Mouse (Mus musculus) adrenal gland, adult 8-10 months (tissue): Measurements from ENCODE around the gene Apoe. TPM values are rescaled to one million over a fixed set of nuclear protein-coding genes. Genes with fewer than 3 reads are reported as not detected.

Experiments
- DNase-seq: peaks from one replicate; pipeline ENCODE4 v3.0.0; 2022
- total RNA-seq, 4 experiments: library from RNA; stranded (reverse); gene quantifications; 2 replicates each; pipeline ENCODE4 v1.2.4; 2022

The Apoe gene
- total RNA-seq, 4 experiments from 2014 or later, result 996 to 1,300 (median 1,120) TPM

DNA sequence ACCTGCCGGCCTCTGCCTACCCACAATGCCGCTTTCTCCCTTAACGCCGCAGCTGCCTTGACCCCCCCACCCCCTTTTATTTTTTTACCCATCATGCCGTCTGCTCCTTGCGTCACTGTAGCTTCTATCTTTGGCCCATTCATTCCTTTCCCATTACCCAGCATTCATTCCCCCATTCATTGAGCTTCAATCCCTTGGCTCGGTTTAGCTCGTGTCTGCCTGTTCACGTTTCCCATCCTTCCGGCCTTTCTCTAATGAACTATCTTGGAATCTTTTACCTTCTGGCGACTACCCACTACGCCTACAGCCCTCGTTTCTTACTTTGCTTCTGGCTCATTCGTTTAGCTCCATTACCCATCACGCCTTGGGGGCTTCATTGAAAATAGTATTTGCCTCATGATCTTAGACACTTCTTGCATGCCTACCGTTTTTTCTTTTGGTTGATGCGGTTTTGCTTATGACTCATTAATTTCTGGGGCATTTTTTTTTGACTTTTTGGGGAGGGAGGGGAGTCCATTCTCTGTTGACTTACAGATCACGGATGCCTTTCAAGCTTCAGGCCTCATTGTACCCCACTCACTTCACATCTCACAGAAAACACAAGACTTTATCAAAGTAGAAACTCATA, 17.2 kb upstream of the Apoe start:
- no peak for DNase-seq

- DNase-seq, result peak; percentile 100
Measured at GRCm38 (mm10) chr7:19715239-19716054, 16.5 kb upstream of the Apoe start, which contains the start of gene Tomm40. Gene Tomm40 (minus strand): TSS chr7:19715438.

- no peak for DNase-seq
Measured at GRCm38 (mm10) chr7:19714836-19715235, 15.8 kb upstream of the Apoe start.

DNA sequence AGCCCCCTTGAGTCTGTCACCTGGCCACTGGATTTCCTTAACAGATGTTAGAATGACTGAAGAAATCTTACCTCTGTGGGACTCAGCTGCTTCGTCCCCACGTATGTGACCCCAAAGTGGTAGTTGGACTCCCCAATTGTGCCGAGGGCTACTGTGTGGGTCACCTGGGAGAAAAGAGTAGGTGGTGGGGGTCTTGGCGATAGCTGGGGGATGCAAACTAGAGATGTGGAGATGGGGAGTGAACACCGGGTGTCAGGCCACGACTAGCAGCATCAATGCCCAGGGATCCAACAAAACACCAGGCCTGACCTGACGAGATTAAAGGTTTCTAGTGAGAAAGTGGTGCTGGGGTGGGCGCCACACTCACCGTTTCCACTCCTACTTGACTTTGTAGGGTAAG, 14.6 kb upstream of the Apoe start:
- DNase-seq, result no peak

DNA sequence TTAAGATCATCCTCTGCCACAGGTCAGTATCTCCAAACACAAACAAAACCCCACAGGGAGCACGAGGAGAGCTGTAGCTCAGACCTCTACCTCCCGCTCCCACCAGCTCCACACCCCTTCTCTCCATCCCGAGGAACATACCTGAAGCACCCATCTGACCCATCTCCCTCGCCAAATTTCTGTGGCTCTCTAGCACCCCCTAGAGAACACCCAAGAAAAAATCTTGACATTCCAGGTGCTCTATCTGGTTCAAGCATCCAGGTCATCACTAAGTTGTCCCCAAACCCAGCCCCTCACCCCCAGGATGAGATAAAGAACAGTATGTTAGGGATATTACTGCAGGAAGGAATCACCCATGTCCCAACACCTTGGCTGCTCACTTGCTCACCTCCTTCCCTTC, 14.2 kb upstream of the Apoe start:
- no peak for DNase-seq

- DNase-seq, result no peak
Measured at GRCm38 (mm10) chr7:19712414-19712813, 13.4 kb upstream of the Apoe start.

- DNase-seq, result no peak
Measured at GRCm38 (mm10) chr7:19710650-19711049, 11.7 kb upstream of the Apoe start.

GRCm38 (mm10) chr7:19705271-19705670, 6.3 kb upstream of the Apoe start:
- no peak for DNase-seq

- no peak for DNase-seq
Measured at GRCm38 (mm10) chr7:19704475-19704874, 5.5 kb upstream of the Apoe start.

DNA sequence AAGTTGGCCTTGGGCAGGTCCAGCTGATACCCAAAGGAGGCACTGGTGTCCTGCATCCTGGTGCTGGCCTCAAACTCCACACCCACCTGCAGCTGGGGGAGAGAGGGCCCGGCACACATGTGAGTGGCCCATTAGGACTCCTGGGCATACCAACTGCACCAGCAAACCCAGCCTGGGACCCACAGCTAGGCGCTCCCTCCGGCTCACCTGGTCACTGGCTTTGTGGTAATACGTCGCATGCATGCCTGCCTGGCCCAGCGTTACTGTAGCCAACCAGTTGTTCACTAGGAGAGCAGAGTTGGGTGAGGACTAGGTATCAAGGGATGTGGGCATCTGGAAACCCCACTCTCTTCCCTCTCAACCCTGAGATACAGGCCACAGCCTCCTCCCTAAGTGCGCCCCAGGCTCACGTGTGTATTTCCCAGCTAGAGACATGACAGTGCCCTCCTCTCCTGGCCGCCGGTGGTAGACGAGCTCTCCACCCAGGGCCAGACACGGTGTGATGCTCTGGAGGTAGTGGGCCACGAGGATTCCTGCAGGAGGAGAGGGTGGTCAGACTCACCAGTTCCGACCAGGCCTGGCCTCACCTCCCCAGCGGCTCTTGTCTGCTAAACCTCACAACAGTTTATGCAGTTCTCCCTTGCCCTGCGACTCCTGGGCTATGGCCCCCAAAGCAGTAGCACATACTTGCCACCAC, 4.0 kb upstream of the Apoe start:
- no peak for DNase-seq

- DNase-seq, result peak; percentile 67
Measured at GRCm38 (mm10) chr7:19701069-19701761, 2.2 kb upstream of the Apoe start.

- DNase-seq, result no peak
Measured at GRCm38 (mm10) chr7:19700299-19701068, 1.5 kb upstream of the Apoe start.

- DNase-seq, result no peak
Measured at GRCm38 (mm10) chr7:19699827-19700148, 800 bp upstream of the Apoe start.

DNA sequence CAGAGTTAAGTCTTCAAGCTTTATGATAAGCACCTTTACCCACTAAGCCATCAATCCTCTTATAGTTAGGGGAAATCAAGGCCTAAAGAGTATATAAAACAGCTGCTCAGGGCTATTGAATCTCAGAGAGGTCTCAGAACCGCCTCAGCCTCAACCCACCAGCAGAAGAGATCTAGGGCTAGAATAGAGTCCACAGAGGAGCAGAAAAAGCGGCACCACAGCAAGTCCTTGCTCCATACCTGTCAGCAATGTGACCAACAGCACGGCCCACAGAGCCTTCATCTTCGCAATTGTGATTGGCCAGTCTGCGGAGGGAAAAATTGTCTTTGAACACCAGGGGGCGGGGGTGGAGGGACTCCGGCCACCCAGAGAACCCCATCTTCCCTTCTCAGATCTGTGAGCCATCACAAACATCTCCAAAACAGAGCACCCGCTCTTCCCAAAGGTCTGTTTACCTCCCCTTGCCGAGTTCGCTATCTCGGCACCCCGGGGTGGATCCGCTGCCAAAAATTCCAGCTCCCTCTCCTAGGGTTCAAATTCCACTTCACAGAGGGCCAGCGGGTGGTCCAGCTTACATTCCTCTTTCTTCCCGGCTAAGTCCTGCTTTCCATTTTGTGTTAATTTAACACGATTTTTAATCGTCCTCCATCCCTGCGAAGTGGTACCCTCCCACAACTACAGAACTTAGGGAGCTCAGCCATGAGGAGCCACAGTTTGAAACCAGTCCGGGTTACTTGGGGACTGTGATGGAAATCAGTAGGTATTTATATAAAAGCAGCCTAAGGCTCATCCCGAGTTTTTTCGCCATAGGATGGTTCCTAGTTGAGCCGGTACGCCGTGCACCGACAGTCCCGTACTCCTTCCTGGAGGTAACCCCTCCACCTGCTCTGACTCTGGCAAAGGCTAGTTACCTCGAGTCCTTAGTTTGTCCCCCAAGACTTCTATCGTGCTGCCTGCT, 760 bp downstream of the Apoe start:
- no peak for DNase-seq

DNA sequence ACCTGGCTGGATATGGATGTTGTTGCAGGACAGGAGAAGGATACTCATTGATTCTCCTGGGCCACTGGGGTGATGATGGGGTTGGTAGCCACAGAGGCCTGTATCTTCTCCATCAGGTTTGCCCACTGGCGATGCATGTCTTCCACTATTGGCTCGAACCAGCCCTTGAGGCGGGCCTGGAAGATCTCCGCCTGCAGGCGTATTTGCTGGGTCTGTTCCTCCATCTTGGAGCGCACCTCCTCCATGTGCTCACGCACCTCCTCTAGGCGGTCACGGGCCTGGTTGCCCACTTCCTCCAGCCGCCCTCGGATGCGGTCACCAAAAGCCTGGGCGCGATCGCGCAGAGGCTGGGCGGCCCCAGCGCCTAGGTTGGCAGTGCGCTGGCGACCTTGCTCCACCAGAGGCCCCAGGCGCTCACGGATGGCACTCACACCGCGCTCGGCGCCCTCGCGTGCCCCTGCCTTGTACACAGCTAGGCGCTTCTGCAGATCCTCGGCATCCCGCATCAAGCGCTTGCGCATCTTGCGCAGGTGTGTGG, 2.6 kb downstream of the Apoe start:
- DNase-seq, result no peak

- DNase-seq, result no peak
Measured at GRCm38 (mm10) chr7:19695881-19696280, 3.1 kb downstream of the Apoe start.

- DNase-seq, result no peak
Measured at GRCm38 (mm10) chr7:19695213-19695594, 3.8 kb downstream of the Apoe start.

DNA sequence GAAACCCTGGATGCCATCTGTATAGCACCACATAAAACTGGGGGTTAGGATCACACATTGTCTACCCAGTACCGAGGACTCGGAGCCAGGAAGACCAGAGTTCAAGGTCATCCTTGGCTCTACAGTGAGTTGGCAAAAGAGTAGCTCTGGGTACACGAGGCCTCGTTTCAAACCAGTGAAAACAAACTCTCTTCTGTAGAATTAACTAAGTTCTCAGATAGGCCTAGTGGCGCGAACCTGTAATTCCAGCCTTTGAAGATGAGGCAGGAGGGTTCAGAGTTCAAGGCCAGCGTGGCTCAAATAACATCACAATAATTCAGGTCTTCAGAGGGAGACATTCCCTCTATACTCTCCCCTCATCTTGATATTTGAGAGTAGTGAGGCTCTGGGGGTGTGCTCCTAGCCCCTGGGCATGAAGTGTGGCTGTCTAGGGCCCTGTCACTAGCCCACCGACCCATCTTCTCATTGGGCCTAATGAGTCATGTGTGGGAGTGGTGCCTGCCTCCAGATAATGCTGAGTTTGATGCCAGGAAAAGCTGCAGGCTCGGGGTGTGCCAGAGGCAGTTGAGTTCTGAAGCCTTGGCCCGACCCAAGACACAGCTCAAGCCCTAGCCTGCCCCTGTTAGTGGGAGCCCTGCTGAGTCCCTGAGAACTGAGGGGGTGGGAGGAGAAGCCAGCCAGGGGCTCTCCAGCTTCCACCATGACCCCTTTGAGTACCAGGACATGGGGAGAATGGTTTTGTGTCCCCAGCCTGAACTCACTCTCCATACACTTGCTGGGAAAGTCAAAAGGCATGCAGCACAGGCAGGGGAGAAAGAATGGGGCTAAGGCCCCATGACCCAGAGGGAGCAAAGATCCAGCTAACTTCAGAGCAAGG, 4.4 kb downstream of the Apoe start:
- DNase-seq, result no peak

- DNase-seq, result no peak
Measured at GRCm38 (mm10) chr7:19693421-19693820, 5.6 kb downstream of the Apoe start.
